Mouse (Mus musculus) kidney, postnatal 36 days (tissue): ENCODE measurements around the gene Vmn1r111.
"Not testable (repeated sequence)": the region's sequence is repeated elsewhere in the genome, so short reads cannot be mapped to it uniquely, and the experiment has no call there.

Experiments
- DNase-seq, 2 experiments: peaks; one replicate each; pipeline ENCODE4 v3.0.0; 2021 to 2022; ENCODE audit warnings: mixed read lengths in 2 of 2

The Vmn1r111 gene

GRCm38 (mm10) chr7:20703116-20703515 is at the start of gene Vmn1r111:
Vmn1r111 (minus strand) TSS chr7:20703216.
- not testable (repeated sequence) for DNase-seq

DNA sequence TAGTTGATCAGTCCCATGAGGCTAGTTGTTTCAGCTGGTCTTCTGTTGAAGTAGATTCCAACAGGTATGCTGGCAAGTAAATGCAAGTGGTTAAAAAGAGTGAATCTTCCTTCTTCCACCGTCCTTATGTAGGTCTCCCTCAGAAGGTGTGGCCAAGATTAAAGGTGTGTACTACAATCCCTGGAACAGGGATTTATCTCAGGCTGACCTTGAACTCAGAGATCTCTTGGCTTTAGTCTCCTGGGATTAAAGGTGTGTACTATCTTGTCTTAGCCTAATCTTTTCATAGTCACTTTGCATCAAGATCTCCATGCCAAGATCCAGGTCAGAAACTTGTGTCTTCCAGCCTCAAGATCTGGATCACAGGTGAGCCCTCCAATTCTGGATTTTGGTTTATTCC is 27.5 kb upstream of the Vmn1r111 start, which contains the start of gene Gm10668:
Gene Gm10668, minus strand, starts transcription at position 101 of the 400 bp plus-strand sequence.
- not testable (repeated sequence) for DNase-seq

GRCm38 (mm10) chr7:20668618-20669017 is 34.4 kb downstream of the Vmn1r111 start, which contains the start of gene Vmn1r107:
Vmn1r107 (plus strand) TSS chr7:20668918.
- DNase-seq, result not testable (repeated sequence)
